In the genomic region with DNA sequence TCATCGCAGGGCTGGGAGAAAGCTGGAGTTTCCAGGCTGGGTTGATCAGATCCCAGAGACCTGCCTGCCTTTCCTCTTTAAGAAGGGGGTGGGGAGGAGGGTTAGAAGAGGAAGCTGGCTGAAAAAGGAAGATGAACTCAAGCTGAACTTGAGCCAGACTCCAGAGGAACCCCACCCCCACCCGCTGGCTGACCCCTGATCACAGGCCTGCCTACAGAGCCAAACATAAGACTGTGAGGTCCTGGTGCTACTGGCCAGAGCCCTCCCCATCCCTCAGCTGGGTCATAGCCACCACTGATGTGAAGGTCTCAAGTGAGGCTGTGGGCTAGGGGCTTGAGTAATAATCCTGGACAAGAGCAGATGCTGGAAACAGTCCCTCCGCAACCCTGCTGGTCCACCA, we compare ENCODE assay signal across 9 mouse cellular contexts. TPM values are rescaled to one million over a fixed set of nuclear protein-coding genes. Genes with fewer than 3 reads are reported as not detected.
DNase-seq lines count a peak whose midpoint lies in the region; ATAC-seq and TF ChIP-seq lines count a peak whose summit lies in the region.
"Had no signal": no experiment of that assay in that cellular context is flagged by ENCODE, and none has a peak within 500 bp of the region (broad histone marks: within the 10 kb centered on the region; RNA-seq: fewer than 3 reads in every experiment).

No protein-coding gene starts in this region.

- TF ChIP-seq POLR2A in bone marrow macrophage, adult 2 months (IDR thresholded peaks at IDR 0.05; ENCODE audit: borderline replicate concordance, low read depth, low read length): no peak

- H3K4me2 ChIP-seq in embryonic facial prominence, embryonic 14.5 days (ENCODE audit: low read depth, low read length): no peak overlapping the region
- H3K4me2 ChIP-seq in intestine, postnatal 0 days (replicated peaks; ENCODE audit: low read depth): peak overlapping the region; percentile 64
- no peak overlapping the region for H3K4me2 ChIP-seq in forebrain, embryonic 15.5 days (replicated peaks)
- H3K4me2 ChIP-seq: forebrain, embryonic 13.5 days had no signal

- peaks cover 36% of the 10 kb centered on the region for H3K4me1 ChIP-seq in bone marrow macrophage, adult 2 months (ENCODE audit: control insufficient read depth, insufficient read depth, low read length)
- H3K4me1 ChIP-seq in embryonic facial prominence, embryonic 14.5 days (ENCODE audit: control insufficient read depth, insufficient read depth, low read length): no peaks in the 10 kb centered on the region
- peaks cover 30% of the 10 kb centered on the region for H3K4me1 ChIP-seq in intestine, postnatal 0 days (replicated peaks; ENCODE audit: control insufficient read depth, insufficient read depth, low read length)
- H3K4me1 ChIP-seq in forebrain, embryonic 15.5 days: no peaks in the 10 kb centered on the region
- H3K4me1 ChIP-seq: forebrain, embryonic 13.5 days had no signal

- no peak overlapping the region for H3K9ac ChIP-seq in embryonic facial prominence, embryonic 14.5 days (ENCODE audit: low read depth, low read length)
- H3K9ac ChIP-seq in intestine, postnatal 0 days (ENCODE audit: low read depth, low read length): no peak overlapping the region
- no peak overlapping the region for H3K9ac ChIP-seq in forebrain, embryonic 15.5 days (replicated peaks)
- H3K9ac ChIP-seq: forebrain, embryonic 13.5 days; liver, embryonic 14.5 days had no signal

- peak; percentile 42 for DNase-seq in embryonic facial prominence, embryonic 14.5 days (ENCODE audit: low spot score)
- peak; percentile 36 for DNase-seq in lung, postnatal 25 days (ENCODE audit: low spot score)
- no peak for DNase-seq in layer of hippocampus, adult 9-10 months (ENCODE audit: low spot score)
- DNase-seq in right cerebral cortex, postnatal 25 days: no peak

- H3K4me3 ChIP-seq in bone marrow macrophage, adult 2 months (ENCODE audit: insufficient read depth, low read length): peak overlapping the region; percentile 29
- no peak overlapping the region for H3K4me3 ChIP-seq in embryonic facial prominence, embryonic 14.5 days (ENCODE audit: low read depth, low read length)
- H3K4me3 ChIP-seq in intestine, postnatal 0 days (ENCODE audit: low read depth, low read length): no peak overlapping the region
- no peak overlapping the region for H3K4me3 ChIP-seq in forebrain, embryonic 15.5 days
- H3K4me3 ChIP-seq: forebrain, embryonic 13.5 days had no signal

- H3K36me3 ChIP-seq in embryonic facial prominence, embryonic 14.5 days (ENCODE audit: control insufficient read depth, insufficient read depth, low read length): no peaks in the 10 kb centered on the region
- peaks cover 31% of the 10 kb centered on the region; the same call in 1 of the 2 replicates for H3K36me3 ChIP-seq in intestine, postnatal 0 days (ENCODE audit: control insufficient read depth, insufficient read depth)
- H3K36me3 ChIP-seq in forebrain, embryonic 15.5 days: no peaks in the 10 kb centered on the region

- peak overlapping the region; percentile 59 for H3K27ac ChIP-seq in bone marrow macrophage, adult 2 months (ENCODE audit: insufficient read depth, low read depth, low read length)
- no peak overlapping the region for H3K27ac ChIP-seq in embryonic facial prominence, embryonic 14.5 days (replicated peaks; ENCODE audit: low read depth, low read length)
- peak overlapping the region; percentile 77; the same call in 1 of the 2 replicates for H3K27ac ChIP-seq in intestine, postnatal 0 days (ENCODE audit: low read depth, low read length)
- no peak overlapping the region for H3K27ac ChIP-seq in forebrain, embryonic 15.5 days (replicated peaks)
- H3K27ac ChIP-seq: forebrain, embryonic 13.5 days; liver, embryonic 14.5 days had no signal

- no peaks in the 10 kb centered on the region for H3K9me3 ChIP-seq in embryonic facial prominence, embryonic 14.5 days (ENCODE audit: control insufficient read depth, low read length)
- no peaks in the 10 kb centered on the region for H3K9me3 ChIP-seq in intestine, postnatal 0 days (ENCODE audit: control insufficient read depth)
- H3K9me3 ChIP-seq in forebrain, embryonic 15.5 days: no peaks in the 10 kb centered on the region
- H3K9me3 ChIP-seq: forebrain, embryonic 13.5 days had no signal

- ATAC-seq in embryonic facial prominence, embryonic 14.5 days (ENCODE audit: low read depth): no peak
- no peak for ATAC-seq in intestine, postnatal 0 days
- no peak for ATAC-seq in forebrain, embryonic 15.5 days (replicated peaks)
- ATAC-seq: forebrain, embryonic 13.5 days had no signal

- no peak for TF ChIP-seq CTCF in bone marrow macrophage, adult 2 months (IDR thresholded peaks at IDR 0.05; ENCODE audit: low read depth, low read length)
- no peak for TF ChIP-seq CTCF in intestine, postnatal 0 days (IDR thresholded peaks at IDR 0.05; ENCODE audit: low read depth)

- peaks cover 5% of the 10 kb centered on the region; the same call in 1 of the 2 replicates for H3K27me3 ChIP-seq in embryonic facial prominence, embryonic 14.5 days (replicated peaks; ENCODE audit: control insufficient read depth, insufficient read depth, low read length)
- no peaks in the 10 kb centered on the region for H3K27me3 ChIP-seq in intestine, postnatal 0 days (replicated peaks; ENCODE audit: control insufficient read depth, insufficient read depth, low read length)
- no peaks in the 10 kb centered on the region for H3K27me3 ChIP-seq in forebrain, embryonic 15.5 days

- WGBS in embryonic facial prominence, embryonic 14.5 days: 50% methylated on average over 3 of the region's 3 CpGs
- WGBS in intestine, postnatal 0 days: 34% methylated on average over 3 of the region's 3 CpGs
- 75% methylated on average over 3 of the region's 3 CpGs for WGBS in forebrain, embryonic 15.5 days

RNA-seq across cellular contexts. Expression of a gene that starts 3.8 kb away (rescaled TPM):
- 168 and 181 TPM in 2 replicates for polyA plus RNA-seq in bone marrow macrophage, adult 2 months (2012; ENCODE audit: insufficient read depth, insufficient read length, missing spikeins)
- polyA plus RNA-seq in embryonic facial prominence, embryonic 14.5 days (2014; fragmentation: Nextera tagmentation; extraction: Ambion mirVana): 1.8 and 2.1 TPM in 2 replicates
- polyA plus RNA-seq in intestine, postnatal 0 days (2015; fragmentation: Nextera tagmentation; extraction: Ambion mirVana): 15.6 and 15.8 TPM in 2 replicates
- polyA plus RNA-seq in forebrain, embryonic 15.5 days (2015; fragmentation: Nextera tagmentation; extraction: Ambion mirVana): 0.53 and 0.59 TPM in 2 replicates

RNA-seq across cellular contexts. Expression of a gene that starts 26.1 kb away (rescaled TPM):
- 38.3 and 43.1 TPM in 2 replicates for polyA plus RNA-seq in bone marrow macrophage, adult 2 months (2012; ENCODE audit: insufficient read depth, insufficient read length, missing spikeins)
- 71.2 and 74.1 TPM in 2 replicates for polyA plus RNA-seq in embryonic facial prominence, embryonic 14.5 days (2014; fragmentation: Nextera tagmentation; extraction: Ambion mirVana)
- polyA plus RNA-seq in intestine, postnatal 0 days (2015; fragmentation: Nextera tagmentation; extraction: Ambion mirVana): 21.8 and 22.8 TPM in 2 replicates
- 54.7 and 55.4 TPM in 2 replicates for polyA plus RNA-seq in forebrain, embryonic 15.5 days (2015; fragmentation: Nextera tagmentation; extraction: Ambion mirVana)

RNA-seq across cellular contexts. Expression of a gene that starts 36.9 kb away (rescaled TPM):
- polyA plus RNA-seq in bone marrow macrophage, adult 2 months (2012; ENCODE audit: insufficient read depth, insufficient read length, missing spikeins): 9.4 and 12.7 TPM in 2 replicates
- 12.7 and 13.7 TPM in 2 replicates for polyA plus RNA-seq in embryonic facial prominence, embryonic 14.5 days (2014; fragmentation: Nextera tagmentation; extraction: Ambion mirVana)
- 3.6 and 3.7 TPM in 2 replicates for polyA plus RNA-seq in intestine, postnatal 0 days (2015; fragmentation: Nextera tagmentation; extraction: Ambion mirVana)
- 3.2 and 3.6 TPM in 2 replicates for polyA plus RNA-seq in forebrain, embryonic 15.5 days (2015; fragmentation: Nextera tagmentation; extraction: Ambion mirVana)

Comparison
In these comparisons a context has a peak if more than half of its experiments do, and no peak if none do; other contexts are left out.
1. H3K27ac ChIP-seq: peak in bone marrow macrophage, adult 2 months (single experiment) and intestine, postnatal 0 days (single experiment); none in embryonic facial prominence, embryonic 14.5 days (single experiment) and forebrain, embryonic 15.5 days (single experiment).
2. DNase-seq: peak in embryonic facial prominence, embryonic 14.5 days (single experiment) and lung, postnatal 25 days (single experiment); none in layer of hippocampus, adult 9-10 months (single experiment) and right cerebral cortex, postnatal 25 days (single experiment).
3. RNA of a gene that starts 3.8 kb away (polyA plus RNA-seq): 168 to 181 TPM in bone marrow macrophage, adult 2 months; 15.6 to 15.8 TPM in intestine, postnatal 0 days, 1.8 to 2.1 TPM in embryonic facial prominence, embryonic 14.5 days and 0.53 to 0.59 TPM in forebrain, embryonic 15.5 days; every median in the first group is over 10 times any median in the second.